Mouse (Mus musculus) bone marrow, adult 2 months (tissue): ENCODE results near the gene Zdhhc3.

Experiments
- CTCF ChIP-seq: fragments of 200-500 bp; IDR thresholded peaks from 2 replicates; pipeline ENCODE4 v1.5.1; 2011; ENCODE audit warnings: low read length, control low read depth; ENCODE audit not compliant: control insufficient read depth, insufficient read depth
- POLR2A ChIP-seq: fragments of 200-500 bp; IDR thresholded peaks from 2 replicates; pipeline ENCODE4 v1.6.1; 2011; ENCODE audit warnings: low read depth, mild to moderate bottlenecking, control low read depth, low read length, borderline replicate concordance; ENCODE audit not compliant: control insufficient read depth

GRCm38 (mm10) chr9:123113931-123114330 lies 926 bp upstream of the Zdhhc3 start:
- TF ChIP-seq POLR2A (no peak), CTCF (no peak)
